Mouse (Mus musculus) cerebellum, adult 11 months (tissue): ENCODE measurements around the gene Caln1.
A peak's percentile ranks its signal among the peaks of the same experiment; 100 is the strongest.

ENCODE experiments used
- DNase-seq: peaks from one replicate; pipeline ENCODE4 v3.0.0; 2022

The Caln1 gene

DNA sequence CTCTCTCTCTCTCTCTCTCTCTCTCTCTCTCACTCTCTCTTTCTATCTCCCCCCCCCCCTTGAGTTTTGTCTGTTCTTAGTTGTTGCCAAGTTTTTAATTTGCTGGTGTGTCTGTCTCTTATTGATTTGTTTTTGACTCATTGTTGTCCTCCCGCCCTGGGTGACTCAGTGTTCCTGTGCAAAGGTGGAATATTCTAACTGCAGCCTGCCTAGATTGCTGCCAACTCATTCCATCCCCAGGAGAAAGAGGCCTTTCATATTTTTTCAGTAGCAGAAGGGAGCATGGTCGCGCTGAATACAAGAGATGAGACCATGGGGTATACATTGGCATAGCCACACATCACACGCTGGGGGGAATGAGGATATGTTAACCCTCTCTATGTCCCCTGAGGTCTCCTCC is 335.6 kb downstream of the Caln1 start:
- DNase-seq, result no peak

- DNase-seq, result peak; percentile 38
Measured at GRCm38 (mm10) chr5:130706202-130706855, 337.1 kb downstream of the Caln1 start.

- no peak for DNase-seq
Measured at GRCm38 (mm10) chr5:130707755-130708154, 338.5 kb downstream of the Caln1 start.

DNA sequence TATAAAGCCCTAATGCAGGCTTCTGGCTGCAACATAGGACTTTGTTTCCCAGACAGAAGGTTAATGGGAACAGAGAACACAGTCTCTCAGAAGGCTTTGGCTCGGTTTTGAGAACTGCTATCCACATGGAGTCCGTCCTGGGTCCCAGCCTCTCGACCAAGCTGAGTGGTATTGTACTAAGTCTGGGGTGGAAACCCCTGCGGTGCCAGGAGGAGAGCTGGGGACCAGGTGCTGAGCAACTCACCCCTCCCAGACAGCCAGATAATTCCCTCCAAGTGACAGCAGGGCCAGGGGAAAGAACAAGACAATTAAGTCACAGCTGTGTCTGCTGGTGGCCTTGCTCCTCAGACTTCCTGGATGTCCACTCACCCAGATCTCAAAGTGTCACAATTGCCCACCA is 339.4 kb downstream of the Caln1 start:
- no peak for DNase-seq

DNA sequence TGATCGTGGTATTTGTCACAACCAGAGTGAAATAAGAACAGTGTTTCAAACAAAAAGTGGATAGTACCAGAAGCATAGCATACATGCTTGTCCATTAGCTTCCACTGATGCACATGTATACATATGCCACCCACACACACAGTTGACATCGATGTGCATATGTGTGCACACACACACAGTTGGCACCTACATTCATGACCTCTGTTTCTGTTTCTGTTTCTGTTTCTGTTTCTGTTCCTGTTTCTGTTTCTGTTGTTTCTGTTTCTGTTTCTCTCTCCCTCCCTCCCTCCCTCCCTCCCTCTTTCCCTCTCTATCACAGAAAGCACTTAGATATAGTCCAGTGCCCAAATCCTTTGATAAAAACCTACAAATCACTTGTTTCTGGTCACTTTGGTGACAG is 342.4 kb downstream of the Caln1 start:
- no peak for DNase-seq

- no peak for DNase-seq
Measured at GRCm38 (mm10) chr5:130712281-130712680, 343.0 kb downstream of the Caln1 start.

DNA sequence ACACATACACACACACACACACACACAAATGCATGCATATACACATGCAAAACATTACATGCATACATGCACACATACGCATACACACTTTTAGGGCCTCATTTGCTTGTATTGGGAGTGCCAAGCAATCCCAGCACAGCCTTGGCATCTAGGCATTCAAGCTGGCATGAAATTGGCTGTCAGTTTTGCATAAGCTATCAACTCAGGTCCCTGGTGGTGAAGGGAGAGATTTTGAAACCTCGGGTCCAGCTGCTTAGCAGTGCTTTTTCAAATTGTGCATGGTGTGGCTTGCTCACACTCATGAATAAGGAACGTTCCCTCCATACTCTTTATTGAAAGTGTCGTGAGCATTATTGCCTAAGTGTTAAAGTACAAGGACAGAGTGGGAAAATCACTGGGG is 345.9 kb downstream of the Caln1 start:
- DNase-seq, result no peak

- DNase-seq, result no peak
Measured at GRCm38 (mm10) chr5:130718385-130718784, 349.1 kb downstream of the Caln1 start.

DNA sequence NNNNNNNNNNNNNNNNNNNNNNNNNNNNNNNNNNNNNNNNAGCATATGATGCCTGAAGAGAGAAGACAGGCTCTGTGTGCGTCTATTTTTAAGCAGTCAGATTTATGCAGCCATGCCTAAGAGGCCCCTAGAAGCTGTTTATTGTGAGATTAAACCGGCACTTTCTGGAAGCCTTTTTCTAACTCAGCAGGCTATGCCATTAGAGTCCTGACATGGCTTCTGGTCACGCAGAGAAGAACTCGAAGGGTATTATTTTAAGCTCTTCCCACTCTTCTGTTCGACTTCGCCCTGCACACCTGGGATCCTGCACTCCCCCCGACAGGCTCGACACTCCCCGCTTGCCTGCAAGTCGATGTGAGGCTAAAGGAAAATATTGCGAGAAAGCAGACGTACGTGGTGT is 372.9 kb downstream of the Caln1 start:
- no peak for DNase-seq

DNA sequence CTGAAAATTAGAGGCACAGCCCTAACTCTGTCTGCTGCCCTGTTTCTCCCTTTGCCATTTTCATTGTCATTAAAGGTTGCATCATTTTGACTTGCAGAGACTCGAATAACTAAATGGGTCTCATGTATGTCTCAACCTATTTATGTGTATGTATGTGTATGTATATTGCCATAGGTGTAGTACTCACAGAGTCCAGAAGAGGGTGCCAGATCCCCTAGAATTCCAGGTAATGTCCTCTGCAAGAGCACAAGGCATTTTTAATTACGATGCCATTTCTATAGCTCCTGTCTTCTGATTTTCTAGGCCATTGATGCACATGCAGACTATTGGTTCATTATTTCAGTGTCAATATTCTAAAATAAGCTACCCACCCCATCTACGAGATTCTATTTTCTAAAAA is 388.3 kb downstream of the Caln1 start:
- no peak for DNase-seq

DNA sequence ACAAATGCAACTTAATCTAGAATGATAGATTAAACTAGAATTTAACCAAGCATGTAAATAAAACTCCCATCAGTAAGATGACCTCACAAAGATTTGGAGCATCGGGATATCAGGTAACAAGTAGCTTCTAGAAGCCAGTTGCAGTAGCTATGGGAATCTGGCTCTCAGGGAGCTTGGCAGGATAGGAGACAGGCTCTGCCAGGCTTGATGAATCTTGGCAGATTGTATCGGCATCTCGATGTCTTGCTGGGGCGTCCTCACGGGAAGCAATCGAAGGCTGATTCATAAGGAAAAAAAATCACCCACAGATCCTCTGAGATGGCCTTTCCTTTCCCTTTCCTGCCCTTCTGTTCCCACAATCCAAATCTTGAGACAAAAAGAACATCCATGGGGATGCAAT is 396.5 kb downstream of the Caln1 start:
- DNase-seq, result peak; percentile 67

GRCm38 (mm10) chr5:130771061-130771741 is 401.9 kb downstream of the Caln1 start:
- no peak for DNase-seq

GRCm38 (mm10) chr5:130772491-130772890 is 403.2 kb downstream of the Caln1 start:
- no peak for DNase-seq

DNA sequence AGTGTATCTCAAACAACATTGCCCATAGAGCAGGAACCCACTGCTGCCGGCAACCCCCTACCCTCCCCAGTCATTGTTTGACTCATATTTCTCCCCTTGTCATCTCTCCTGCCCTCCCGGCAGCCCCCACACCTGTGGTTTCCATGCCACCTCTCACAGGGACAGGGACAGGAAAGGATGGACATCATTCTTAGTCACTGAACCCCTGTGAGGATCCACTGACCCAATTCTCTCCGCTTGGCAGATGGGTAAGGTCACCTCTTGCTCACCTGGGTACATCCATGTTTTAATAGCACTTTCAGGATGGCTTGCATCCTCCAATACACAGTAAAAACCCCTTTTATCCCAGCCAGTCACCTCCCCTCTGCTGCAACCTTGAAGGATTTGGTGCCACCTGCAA is 405.7 kb downstream of the Caln1 start:
- no peak for DNase-seq

- peak; percentile 39 for DNase-seq
Measured at GRCm38 (mm10) chr5:130792755-130793452, 423.6 kb downstream of the Caln1 start.

DNA sequence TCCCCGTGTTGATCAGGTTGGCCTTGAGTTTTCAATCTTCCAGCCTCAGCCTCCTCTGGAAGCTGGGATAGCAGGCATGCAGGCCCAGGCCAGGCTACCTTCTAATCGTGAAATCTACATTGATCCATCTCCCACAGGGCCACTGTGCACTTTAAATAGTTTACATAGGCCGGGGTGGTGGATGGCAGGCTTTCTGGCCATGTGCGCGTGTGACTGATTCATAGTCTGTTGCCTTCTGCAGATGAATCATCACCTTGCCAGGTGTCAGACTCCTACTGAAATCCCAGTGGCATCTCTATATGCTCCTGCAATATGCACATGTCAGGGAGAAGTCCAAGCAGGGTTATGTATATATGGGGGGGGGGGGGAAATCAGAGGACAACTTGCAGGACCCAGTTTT is 428.5 kb downstream of the Caln1 start:
- DNase-seq, result peak; percentile 28

DNA sequence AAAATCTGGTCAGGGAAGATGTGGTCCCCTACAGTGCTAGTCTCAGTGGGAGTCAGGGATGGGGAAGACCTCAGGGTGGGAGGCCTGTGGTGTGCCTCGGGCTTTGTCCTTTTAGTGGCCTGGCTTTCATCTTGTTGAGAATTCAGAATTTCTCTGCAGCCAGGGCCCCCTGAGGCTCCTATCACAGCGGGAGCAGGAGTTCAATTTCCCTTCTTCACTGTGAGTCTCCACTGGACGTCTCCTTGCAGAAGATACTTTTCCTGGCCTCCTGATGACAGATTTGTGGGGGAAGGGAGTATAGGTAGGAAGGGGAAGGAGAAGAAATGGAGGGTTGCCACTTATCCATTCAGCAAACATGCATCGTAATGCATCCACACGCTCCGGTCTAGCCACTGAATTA is 441.1 kb downstream of the Caln1 start:
- peak; percentile 41 for DNase-seq

GRCm38 (mm10) chr5:130810846-130811245 is 441.6 kb downstream of the Caln1 start:
- peak; percentile 42 for DNase-seq

DNA sequence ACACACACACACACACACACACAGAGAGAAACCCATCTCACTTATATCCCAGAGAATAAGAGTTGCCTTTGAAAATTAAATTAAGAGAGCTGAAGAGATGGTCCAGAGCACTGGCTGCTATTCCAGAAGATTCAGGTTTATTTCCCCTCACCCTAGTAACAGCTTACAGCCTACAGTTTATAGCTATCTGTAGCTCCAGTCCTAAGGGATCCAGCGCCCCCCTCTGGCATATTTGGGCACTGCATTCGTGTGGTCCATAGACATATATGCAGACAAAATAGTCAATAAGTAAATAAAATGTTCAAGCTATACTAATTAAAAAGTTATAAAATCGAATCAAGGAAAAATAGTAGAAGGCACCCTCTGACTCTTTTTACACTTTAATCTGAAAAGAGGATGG is 442.0 kb downstream of the Caln1 start:
- DNase-seq, result peak; percentile 51

DNA sequence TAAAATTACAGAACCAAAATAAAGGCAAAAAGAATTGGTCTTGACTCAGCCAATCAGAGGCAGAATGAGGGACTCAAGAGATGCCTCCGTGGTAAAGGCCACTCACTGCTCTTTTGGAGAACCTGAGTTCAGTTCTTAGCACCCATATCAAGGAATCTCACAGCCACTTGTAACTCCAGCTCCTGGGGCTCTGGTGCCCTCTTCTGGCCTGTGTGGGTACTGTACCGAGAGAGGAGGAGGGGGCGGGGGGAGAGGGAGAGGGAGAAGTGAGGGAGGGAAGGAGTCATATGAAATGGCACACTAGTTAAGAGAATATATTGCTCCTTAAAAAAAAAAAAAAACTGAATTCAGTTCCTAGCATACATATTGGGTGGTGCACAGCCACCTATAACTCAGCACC is 442.7 kb downstream of the Caln1 start:
- DNase-seq, result no peak

DNA sequence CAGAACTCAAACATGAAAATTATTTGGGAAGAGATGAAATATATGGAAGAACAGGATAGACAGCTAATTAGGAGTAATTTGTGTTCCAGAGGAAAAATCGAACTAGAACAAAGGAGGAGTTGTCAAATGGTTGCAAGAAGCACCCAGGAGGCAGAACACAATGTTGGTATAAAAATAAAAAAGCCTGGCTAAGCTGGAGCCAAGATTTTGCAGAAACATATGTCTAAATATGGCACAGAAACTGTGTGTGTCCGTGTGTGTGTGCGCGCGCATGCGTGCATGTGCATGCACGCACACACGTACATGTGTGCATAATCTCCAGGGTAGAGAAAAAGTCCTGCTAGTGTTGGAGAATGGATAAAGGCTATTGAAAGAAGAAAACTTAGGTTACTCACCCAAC is 443.3 kb downstream of the Caln1 start:
- DNase-seq, result no peak

DNA sequence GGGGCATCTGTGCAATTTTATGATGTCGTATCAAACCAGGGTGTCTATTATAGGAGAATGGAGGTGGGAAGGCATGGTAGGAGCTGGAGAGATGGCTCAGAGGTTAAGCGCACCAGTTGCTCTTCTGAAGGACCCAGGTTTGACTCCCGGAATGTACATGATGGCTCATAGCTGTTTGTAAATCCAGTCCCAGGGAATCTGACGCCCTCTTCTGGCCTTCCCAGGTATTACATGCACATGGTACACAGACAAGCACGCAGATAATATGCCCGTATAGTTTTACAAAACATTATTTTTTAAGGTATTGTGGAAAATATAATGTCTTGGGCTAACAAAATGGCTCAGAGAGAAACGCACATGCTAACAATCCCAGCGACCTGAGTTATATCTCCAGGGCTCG is 443.8 kb downstream of the Caln1 start:
- DNase-seq, result no peak

DNA sequence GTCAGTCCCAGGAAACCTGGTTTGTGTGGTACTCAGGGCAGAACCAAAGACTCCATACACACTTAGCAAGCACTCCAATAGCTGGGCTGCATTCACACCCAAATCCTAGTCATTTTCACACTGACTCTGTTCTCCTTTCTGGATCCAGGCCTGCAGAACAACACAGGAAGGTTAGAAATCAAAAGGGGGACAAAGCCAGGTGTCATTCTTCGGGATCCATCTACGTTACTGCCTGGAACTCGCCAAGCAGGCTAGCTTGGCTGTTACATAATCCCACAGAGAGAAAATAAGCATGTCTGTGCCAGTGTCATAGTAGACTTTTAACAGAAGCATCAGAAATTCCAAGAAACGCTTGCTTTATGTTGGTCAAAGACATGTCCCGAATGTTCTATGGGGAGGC is 446.1 kb downstream of the Caln1 start:
- no peak for DNase-seq

DNA sequence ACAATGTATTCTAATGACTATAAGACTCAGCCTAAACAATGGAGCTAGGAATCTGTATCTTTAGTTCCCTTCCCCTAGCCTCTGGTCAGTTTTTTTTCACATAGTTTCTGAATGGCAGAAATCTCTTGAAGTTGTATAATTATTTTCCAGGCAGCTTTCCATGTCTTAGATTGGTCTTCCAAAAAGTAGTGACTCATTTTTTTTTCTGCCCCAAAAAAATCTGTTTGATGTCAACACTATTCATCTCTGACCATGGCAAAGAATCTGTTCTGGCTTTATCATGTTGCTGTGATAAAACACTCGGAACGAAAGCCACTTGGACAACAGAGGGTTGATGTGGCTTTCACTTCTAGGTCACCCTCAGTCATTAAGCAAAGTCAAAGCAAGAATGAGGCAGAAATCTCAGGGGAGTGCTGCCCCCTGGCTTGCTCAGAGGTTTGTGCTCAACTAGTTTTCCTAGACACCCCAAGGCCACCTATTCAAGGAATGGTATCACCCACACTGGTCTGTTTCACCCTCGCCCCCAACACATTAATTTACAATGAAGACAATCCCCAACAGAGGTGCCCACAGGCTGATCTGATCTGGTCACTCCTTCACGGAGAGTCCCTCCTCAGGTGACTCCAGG is 450.9 kb downstream of the Caln1 start:
- DNase-seq, result no peak
